Mouse (Mus musculus) CH12.LX (cell line): Measurements from ENCODE around the gene Gm10638. TPM values are rescaled to one million over a fixed set of nuclear protein-coding genes. Genes with fewer than 3 reads are reported as not detected.

Experiments
- DNase-seq: peaks from one replicate; pipeline ENCODE4 v3.0.0-alpha.2; 2013; ENCODE audit errors: extremely low read depth
- H3K27ac ChIP-seq: 2 replicates; pipeline ENCODE4 v1.5.1; 2012; ENCODE audit warnings: low read depth, mild to moderate bottlenecking, control low read depth, moderate library complexity; ENCODE audit not compliant: insufficient read depth
- H3K27me3 ChIP-seq: replicated peaks from 2 replicates; pipeline ENCODE3; 2012; ENCODE audit warnings: inconsistent platforms
- H3K36me3 ChIP-seq, 2 experiments: replicated peaks in 1 of 2; 2 replicates each; pipeline versions ENCODE3 to v1.6.1; 2012; ENCODE audit warnings: inconsistent platforms in 1 of 2, low read length in 1 of 2, mild to moderate bottlenecking in 1 of 2, mixed read lengths in 1 of 2, moderate library complexity in 1 of 2; ENCODE audit not compliant: control insufficient read depth in 1 of 2, insufficient read depth in 1 of 2
- H3K4me1 ChIP-seq, 2 experiments: 2 replicates each; pipeline ENCODE4 v1.6.1; 2012; ENCODE audit warnings: inconsistent platforms in 1 of 2, moderate library complexity in 1 of 2; ENCODE audit not compliant: insufficient read depth in 2 of 2, control insufficient read depth in 1 of 2
- H3K4me2 ChIP-seq: 2 replicates; pipeline ENCODE4 v1.6.1; 2012; ENCODE audit warnings: low read depth, mild to moderate bottlenecking, control low read depth; ENCODE audit not compliant: poor library complexity, insufficient read depth, severe bottlenecking
- H3K4me3 ChIP-seq, 3 experiments: fragments of 150-350 bp in 1 of 3; sonication (generic) in 1 of 3; replicated peaks in 1 of 3; 2 replicates each; pipeline versions ENCODE3 to v1.5.1; 2011 to 2012; ENCODE audit warnings: low read depth in 2 of 3, low read length in 2 of 3, mild to moderate bottlenecking in 2 of 3, moderate library complexity in 2 of 3, control low read depth in 1 of 3, improper control_type of control experiment in 1 of 3, inconsistent platforms in 1 of 3, mixed read lengths in 1 of 3; ENCODE audit not compliant: poor library complexity in 1 of 3
- H3K79me2 ChIP-seq: replicated peaks from 2 replicates; pipeline ENCODE4 v1.6.1; 2012; ENCODE audit warnings: mild to moderate bottlenecking, moderate library complexity; ENCODE audit not compliant: control insufficient read depth, poor library complexity, insufficient read depth, severe bottlenecking; ENCODE audit errors: extremely low read depth
- H3K9ac ChIP-seq: 2 replicates; pipeline ENCODE4 v1.6.1; 2012; ENCODE audit warnings: low read depth, mild to moderate bottlenecking, control low read depth, moderate library complexity; ENCODE audit not compliant: insufficient read depth
- H3K9me3 ChIP-seq: replicated peaks from 2 replicates; pipeline ENCODE3; 2012; ENCODE audit warnings: low read length, inconsistent platforms, mixed read lengths
- CHD1 ChIP-seq: IDR thresholded peaks from 2 replicates; pipeline ENCODE4 v1.6.1; 2012; ENCODE audit warnings: low read depth, low read length, improper control_type of control experiment, inconsistent platforms
- CHD2 ChIP-seq: IDR thresholded peaks from 2 replicates; pipeline ENCODE4 v1.6.1; 2011; ENCODE audit warnings: low read length, improper control_type of control experiment
- GABPA ChIP-seq: IDR thresholded peaks from 2 replicates; pipeline ENCODE4 v1.6.1; 2012; ENCODE audit warnings: low read depth, low read length, improper control_type of control experiment, inconsistent platforms; ENCODE audit not compliant: insufficient replicate concordance
- HCFC1 ChIP-seq: IDR thresholded peaks from 2 replicates; pipeline ENCODE4 v1.6.1; 2012; ENCODE audit warnings: low read depth, mild to moderate bottlenecking, inconsistent platforms, low read length, improper control_type of control experiment
- IRF4 ChIP-seq: IDR thresholded peaks from 2 replicates; pipeline ENCODE4 v1.6.1; 2014; ENCODE audit warnings: low read depth, mild to moderate bottlenecking, inconsistent platforms, low read length, improper control_type of control experiment
- JUN ChIP-seq: IDR thresholded peaks from 2 replicates; pipeline ENCODE4 v1.6.1; 2011; ENCODE audit warnings: low read depth, mild to moderate bottlenecking, low read length, improper control_type of control experiment, moderate library complexity; ENCODE audit not compliant: insufficient read depth
- KAT2A ChIP-seq: IDR thresholded peaks from 2 replicates; pipeline ENCODE4 v1.6.1; 2012; ENCODE audit warnings: low read length, improper control_type of control experiment, inconsistent platforms; ENCODE audit not compliant: insufficient replicate concordance
- MAFK ChIP-seq: IDR thresholded peaks from 2 replicates; pipeline ENCODE4 v1.6.1; 2011; ENCODE audit warnings: low read length, improper control_type of control experiment; ENCODE audit not compliant: insufficient replicate concordance
- MAZ ChIP-seq: IDR thresholded peaks from 2 replicates; pipeline ENCODE4 v1.6.1; 2012; ENCODE audit warnings: low read depth, mild to moderate bottlenecking, inconsistent platforms, low read length, improper control_type of control experiment, moderate library complexity
- MEF2A ChIP-seq: IDR thresholded peaks from 2 replicates; pipeline ENCODE4 v1.6.1; 2014; ENCODE audit warnings: low read depth, mild to moderate bottlenecking, inconsistent platforms, low read length, improper control_type of control experiment, borderline replicate concordance
- NELFE ChIP-seq: IDR thresholded peaks from 2 replicates; pipeline ENCODE4 v1.6.1; 2011; ENCODE audit warnings: low read depth, low read length, improper control_type of control experiment
- NRF1 ChIP-seq: IDR thresholded peaks from 2 replicates; pipeline ENCODE4 v1.6.1; 2014; ENCODE audit warnings: low read depth, mild to moderate bottlenecking, inconsistent platforms, low read length, improper control_type of control experiment, moderate library complexity
- POLR2A ChIP-seq: IDR thresholded peaks from 2 replicates; pipeline ENCODE4 v1.6.1; 2011; ENCODE audit warnings: low read depth, mild to moderate bottlenecking, improper control_type of control experiment, low read length
- RAD21 ChIP-seq: IDR thresholded peaks from 2 replicates; pipeline ENCODE4 v1.6.1; 2011; ENCODE audit warnings: low read depth, mild to moderate bottlenecking, low read length, improper control_type of control experiment, moderate library complexity
- RCOR1 ChIP-seq: conservative IDR thresholded peaks from 2 replicates; pipeline ENCODE4 v1.6.1; 2012; ENCODE audit warnings: low read depth, mild to moderate bottlenecking, inconsistent platforms, low read length, improper control_type of control experiment
- SMC3 ChIP-seq: IDR thresholded peaks from 2 replicates; pipeline ENCODE4 v1.6.1; 2011; ENCODE audit warnings: low read depth, low read length, improper control_type of control experiment
- TCF12 ChIP-seq: IDR thresholded peaks from 2 replicates; pipeline ENCODE4 v1.6.1; 2014; ENCODE audit warnings: low read depth, mild to moderate bottlenecking, inconsistent platforms, low read length, improper control_type of control experiment
- USF1 ChIP-seq: IDR thresholded peaks from 2 replicates; pipeline ENCODE4 v1.6.1; 2014; ENCODE audit warnings: low read depth, mild to moderate bottlenecking, inconsistent platforms, low read length, improper control_type of control experiment
- ZNF384 ChIP-seq: IDR thresholded peaks from 2 replicates; pipeline ENCODE4 v1.6.1; 2012; ENCODE audit warnings: low read depth, low read length, improper control_type of control experiment, inconsistent platforms
- dilution Hi-C: fragments of 300-500 bp; cut with MboI; formaldehyde crosslinking; loops from 2 replicates; pipeline ENCODE4 v1.14.3; 2020; ENCODE audit warnings: low sequenced_read_pairs; ENCODE audit not compliant: extremely low pct_unique_long_range_greater_than_20kb, extremely low pct_ligation_motif_present
- in situ Hi-C: fragments of 300-500 bp; cut with MboI; formaldehyde crosslinking; loops from 3 replicates; pipeline ENCODE4 v1.14.3; 2019; ENCODE audit warnings: low sequenced_read_pairs, low pct_ligation_motif_present, low pct_unique_long_range_greater_than_20kb, mixed read lengths
- polyA plus RNA-seq: library from polyadenylated mRNA; unstranded; fragments of >175 nt; gene quantifications from 2 replicates; pipeline ENCODE4 v1.2.1, GENCODE M21; 2012; ENCODE audit warnings: low read depth; ENCODE audit not compliant: insufficient read length
- total RNA-seq, 2 experiments: library from RNA; depleted of rRNA; stranded (reverse); fragments of 300-350 nt in 1 of 2; fragments of >200 nt in 1 of 2; gene quantifications; 2 replicates each; pipeline ENCODE4 v1.2.3; 2012 to 2014

Gene Gm10638
- total and polyA plus RNA-seq, 3 experiments, result 0.13 TPM; not detected in 2

DNA sequence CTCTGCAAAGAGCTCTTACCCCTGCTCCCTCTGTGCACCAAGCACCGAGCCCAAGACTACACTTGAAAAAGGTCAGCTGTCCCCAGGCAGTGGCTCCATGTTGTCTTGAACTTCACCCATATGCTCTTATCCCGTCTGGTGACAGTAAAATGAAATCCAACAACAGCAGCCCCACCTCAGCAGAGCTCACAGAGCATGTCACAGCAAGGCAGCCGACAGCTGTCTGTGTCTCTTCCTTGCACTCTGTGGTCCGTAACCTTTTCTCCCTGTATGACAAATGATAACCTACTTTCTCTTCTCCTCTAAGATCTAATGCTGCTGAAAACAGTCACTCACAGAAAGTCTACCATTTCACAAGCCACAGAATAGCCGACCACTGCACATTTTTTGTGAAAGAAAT lies 38.7 kb upstream of the Gm10638 start:
- Histone ChIP-seq H3K9me3 (no peaks in the 10 kb centered on the region), H3K4me1 (peaks cover 0 to 11% of the 10 kb centered on the region in 2 experiments; a peak in 2 of 4 replicates), H3K27ac (no peak overlapping the region), H3K79me2 (no peaks in the 10 kb centered on the region), H3K36me3 (peaks cover 8 to 48% of the 10 kb centered on the region in 2 experiments)
- in situ Hi-C loops, result no loop called here
- dilution Hi-C loops, result no loop called here
- no peak for TF ChIP-seq MEF2A
- TF ChIP-seq, all 38 proteins: peak for 0
- no peak overlapping the region for H3K4me3 ChIP-seq
- H3K9ac ChIP-seq, result no peak overlapping the region
- DNase-seq, result no peak
- H3K27me3 ChIP-seq, result no peaks in the 10 kb centered on the region
- no peak overlapping the region for H3K4me2 ChIP-seq

DNA sequence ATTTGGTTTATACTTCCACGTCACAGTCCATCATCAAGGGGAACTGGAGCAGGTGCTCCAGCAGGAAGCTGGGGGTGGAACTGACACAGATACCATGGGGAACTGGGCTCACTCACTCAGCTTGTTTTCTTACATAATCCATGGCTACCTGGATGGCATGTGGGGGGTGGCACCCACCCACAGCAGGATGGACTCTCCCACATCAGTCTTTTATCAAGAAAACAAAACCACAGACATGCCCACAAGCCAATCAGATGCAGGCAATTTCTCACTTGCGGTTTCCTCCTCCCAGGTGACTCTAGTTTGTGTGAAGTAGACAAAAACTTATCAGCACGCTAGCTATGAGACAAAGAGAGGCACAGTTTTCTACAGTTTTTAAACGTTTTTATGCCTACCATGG lies 37.6 kb upstream of the Gm10638 start:
- in situ Hi-C loops (no loop called here), dilution Hi-C loops (no loop called here)
- H3K4me2 ChIP-seq, result no peak overlapping the region
- H3K4me3 ChIP-seq, result no peak overlapping the region
- peaks cover 12 to 53% of the 10 kb centered on the region in 2 experiments for H3K36me3 ChIP-seq
- no peaks in the 10 kb centered on the region for H3K79me2 ChIP-seq
- H3K27ac ChIP-seq, result no peak overlapping the region
- H3K27me3 ChIP-seq, result no peaks in the 10 kb centered on the region
- H3K9ac ChIP-seq, result no peak overlapping the region
- H3K9me3 ChIP-seq, result no peaks in the 10 kb centered on the region
- H3K4me1 ChIP-seq, result peaks cover 0 to 11% of the 10 kb centered on the region in 2 experiments; a peak in 2 of 4 replicates
- peak; percentile 20 for DNase-seq
- no peak for TF ChIP-seq JUN
- no peak for TF ChIP-seq HCFC1
- TF ChIP-seq MAFK, result no peak
- TF ChIP-seq CHD2, result no peak
- no peak for TF ChIP-seq TCF12
- TF ChIP-seq NRF1, result no peak
- no peak for TF ChIP-seq RAD21
- TF ChIP-seq CHD1, result no peak
- TF ChIP-seq USF1, result no peak
- TF ChIP-seq NELFE, result no peak
- no peak for TF ChIP-seq IRF4
- no peak for TF ChIP-seq ZNF384
- TF ChIP-seq SMC3, result no peak
- TF ChIP-seq MAZ, result no peak
- TF ChIP-seq POLR2A, result no peak
- no peak for TF ChIP-seq RCOR1
- TF ChIP-seq KAT2A, result no peak
- no peak for TF ChIP-seq GABPA
